Mouse (Mus musculus) small intestine, adult 2 months (tissue): ENCODE measurements around the gene Smg9. TPM values are rescaled to one million over a fixed set of nuclear protein-coding genes. Genes with fewer than 3 reads are reported as not detected.

Experiments
- H3K27ac ChIP-seq: fragments of 200-500 bp; 2 replicates; pipeline ENCODE4 v1.5.1; 2012; ENCODE audit warnings: low read depth, low read length, control low read depth, inconsistent platforms; ENCODE audit not compliant: insufficient read depth
- H3K27me3 ChIP-seq: fragments of 200-500 bp; 2 replicates; pipeline ENCODE4 v1.6.1; 2012; ENCODE audit warnings: mild to moderate bottlenecking, moderate library complexity, low read length, inconsistent platforms; ENCODE audit not compliant: control insufficient read depth, insufficient read depth
- H3K36me3 ChIP-seq: fragments of 200-500 bp; 2 replicates; pipeline ENCODE4 v1.6.1; 2012; ENCODE audit warnings: mild to moderate bottlenecking, low read length, control low read depth, inconsistent platforms; ENCODE audit not compliant: control insufficient read depth, insufficient read depth
- H3K4me1 ChIP-seq: fragments of 200-500 bp; 2 replicates; pipeline ENCODE4 v1.6.1; 2012; ENCODE audit warnings: low read length, inconsistent platforms, mixed read lengths; ENCODE audit not compliant: control insufficient read depth, insufficient read depth, insufficient read length
- H3K4me3 ChIP-seq: fragments of 200-500 bp; 2 replicates; pipeline ENCODE4 v1.5.1; 2012; ENCODE audit warnings: low read depth, mild to moderate bottlenecking, control low read depth, inconsistent platforms, low read length, moderate library complexity
- CTCF ChIP-seq: fragments of 200-500 bp; IDR thresholded peaks from 2 replicates; pipeline ENCODE4 v1.5.1; 2012; ENCODE audit warnings: low read depth, mild to moderate bottlenecking, control low read depth, inconsistent platforms, low read length, moderate library complexity, mixed read lengths; ENCODE audit not compliant: insufficient replicate concordance, insufficient read length; ENCODE audit errors: extremely low read depth
- POLR2A ChIP-seq: fragments of 200-500 bp; IDR thresholded peaks from 2 replicates; pipeline ENCODE4 v1.6.1; 2012; ENCODE audit warnings: low read depth, mild to moderate bottlenecking, control low read depth, inconsistent platforms, low read length, moderate library complexity
- WGBS: fragments of 180-500 bp; shearing (Covaris S2); methylation state at CpG from one replicate; pipeline ENCODE4 v1.1.7; 2018; 5-methylcytosine and 5-hydroxymethylcytosine counted together
- polyA plus RNA-seq: library from polyadenylated mRNA; depleted of rRNA; stranded (reverse); fragments of >200 nt; gene quantifications from 2 replicates; pipeline ENCODE4 v1.2.3, GENCODE M21; 2012

The Smg9 gene
- polyA plus RNA-seq, 1 experiment: 54.2 TPM

DNA sequence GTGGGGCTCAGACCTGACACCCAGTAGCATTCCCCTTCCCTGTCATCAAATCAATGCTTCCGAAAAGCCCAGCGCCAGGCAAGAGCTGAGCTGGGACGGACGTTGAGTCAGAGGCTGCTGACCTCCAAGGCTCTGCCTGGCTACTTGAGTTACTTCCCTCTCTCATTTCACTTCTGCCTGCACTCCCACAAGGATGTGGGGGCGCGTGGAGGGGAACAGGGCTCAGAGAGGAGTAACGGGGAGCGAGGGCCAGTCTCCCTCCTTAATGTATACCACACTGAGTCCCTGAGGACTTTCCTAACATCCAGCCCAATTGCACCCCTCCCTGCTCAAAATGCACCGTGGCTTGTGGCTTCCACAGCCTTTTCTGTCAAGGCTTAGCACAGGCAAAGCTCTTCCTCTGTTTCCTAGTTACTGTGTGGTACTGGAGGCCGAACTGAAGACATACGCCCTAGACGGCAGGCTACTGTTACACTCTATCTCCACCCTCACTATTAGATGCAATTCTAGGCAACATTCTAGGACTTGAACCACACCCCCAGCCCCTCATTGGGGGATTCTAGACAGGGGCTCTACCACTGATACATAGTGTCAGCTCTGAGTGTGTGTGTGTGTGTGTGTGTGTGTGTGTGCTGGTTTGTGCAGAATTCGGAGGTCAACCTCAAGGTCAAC lies 9.8 kb upstream of the Smg9 start:
- no peak for TF ChIP-seq POLR2A
- TF ChIP-seq CTCF: no peak
- Histone ChIP-seq H3K36me3 (peaks cover 8% of the 10 kb centered on the region), H3K27ac (no peak overlapping the region), H3K4me3 (no peak overlapping the region), H3K4me1 (peaks cover 2% of the 10 kb centered on the region), H3K27me3 (no peaks in the 10 kb centered on the region)
- WGBS: 79% methylated on average over 13 of the region's 13 CpGs

DNA sequence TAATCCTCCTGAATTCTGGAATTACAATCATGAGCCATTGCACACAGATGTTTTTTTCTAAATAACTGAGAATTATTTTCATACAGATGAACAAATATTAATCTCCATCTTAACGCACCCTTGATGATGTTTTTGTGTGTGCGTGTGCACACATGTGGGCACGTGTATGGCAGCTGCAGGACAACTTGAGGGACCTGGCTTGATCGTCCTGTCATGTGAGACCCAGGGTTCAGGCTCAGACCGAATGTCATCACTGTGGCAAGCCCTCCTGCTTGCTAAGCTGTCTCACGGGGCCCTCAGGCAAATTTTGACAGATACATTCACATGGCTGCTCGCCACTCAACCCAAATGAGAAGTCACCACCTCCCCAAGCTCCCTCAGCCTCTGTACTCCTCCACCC lies 8.9 kb upstream of the Smg9 start:
- Histone ChIP-seq H3K4me3 (no peak overlapping the region), H3K36me3 (peaks cover 6% of the 10 kb centered on the region), H3K27me3 (no peaks in the 10 kb centered on the region), H3K4me1 (peaks cover 3% of the 10 kb centered on the region), H3K27ac (no peak overlapping the region)
- 65% methylated on average over 7 of the region's 7 CpGs for WGBS
- no peak for TF ChIP-seq CTCF
- no peak for TF ChIP-seq POLR2A

GRCm38 (mm10) chr7:24391077-24391476 lies 8.3 kb upstream of the Smg9 start:
- Histone ChIP-seq H3K36me3 (peaks cover 1% of the 10 kb centered on the region; the same call in 1 of the 2 replicates), H3K27me3 (no peaks in the 10 kb centered on the region), H3K4me1 (peaks cover 3% of the 10 kb centered on the region), H3K27ac (no peak overlapping the region), H3K4me3 (no peak overlapping the region)
- TF ChIP-seq CTCF (no peak), POLR2A (no peak)
- WGBS: 7% methylated on average over 5 of the region's 5 CpGs

GRCm38 (mm10) chr7:24391687-24392086 lies 7.7 kb upstream of the Smg9 start:
- H3K4me1 ChIP-seq: peaks cover 3% of the 10 kb centered on the region
- no peak overlapping the region for H3K27ac ChIP-seq
- TF ChIP-seq CTCF (no peak), POLR2A (no peak)
- 58% methylated on average over 2 of the region's 2 CpGs for WGBS
- H3K27me3 ChIP-seq: no peaks in the 10 kb centered on the region
- H3K36me3 ChIP-seq: no peaks in the 10 kb centered on the region
- H3K4me3 ChIP-seq: no peak overlapping the region

- TF ChIP-seq CTCF (no peak), POLR2A (no peak)
- Histone ChIP-seq H3K27ac (no peak overlapping the region), H3K27me3 (no peaks in the 10 kb centered on the region), H3K4me1 (peaks cover 6% of the 10 kb centered on the region), H3K36me3 (no peaks in the 10 kb centered on the region), H3K4me3 (no peak overlapping the region)
- 80% methylated on average over 3 of the region's 3 CpGs for WGBS
These were observed 5.4 kb upstream of the Smg9 start for GRCm38 (mm10) chr7:24394054-24394453.

GRCm38 (mm10) chr7:24394475-24395161 lies 4.8 kb upstream of the Smg9 start:
- no peaks in the 10 kb centered on the region for H3K27me3 ChIP-seq
- H3K36me3 ChIP-seq: no peaks in the 10 kb centered on the region
- WGBS: 25% methylated on average over 15 of the region's 15 CpGs
- no peak overlapping the region for H3K4me3 ChIP-seq
- TF ChIP-seq CTCF: no peak
- no peak for TF ChIP-seq POLR2A
- peaks cover 7% of the 10 kb centered on the region for H3K4me1 ChIP-seq
- no peak overlapping the region for H3K27ac ChIP-seq

DNA sequence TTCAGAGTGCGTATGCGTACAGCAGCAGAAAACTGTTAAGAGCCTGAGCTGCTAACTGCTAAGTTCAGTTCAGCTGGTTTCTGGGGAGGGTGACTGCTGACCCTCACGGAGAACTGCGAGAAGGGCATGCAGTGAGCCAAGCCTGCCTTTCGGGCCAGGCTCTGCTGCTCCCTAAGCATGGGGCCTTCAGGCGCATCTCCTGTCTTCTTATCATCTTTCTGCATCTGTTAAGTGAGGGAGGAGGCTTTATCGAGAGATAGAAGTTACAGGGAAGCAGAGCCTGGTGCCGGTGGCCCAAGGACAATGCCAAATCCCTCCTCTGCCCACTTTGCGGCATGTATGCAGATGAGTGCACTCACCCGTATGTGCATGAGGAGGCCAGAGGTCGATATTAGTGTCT lies 2.6 kb upstream of the Smg9 start:
- Histone ChIP-seq H3K27me3 (no peaks in the 10 kb centered on the region), H3K4me1 (peaks cover 9% of the 10 kb centered on the region), H3K27ac (no peak overlapping the region), H3K4me3 (no peak overlapping the region), H3K36me3 (no peaks in the 10 kb centered on the region)
- 70% methylated on average over 11 of the region's 11 CpGs for WGBS
- TF ChIP-seq CTCF (no peak), POLR2A (no peak)
